Mouse (Mus musculus): Measurements from ENCODE around the gene Plekho1.

Gene Plekho1

GRCm38 (mm10) chr3:96001560-96001959, 5.8 kb upstream of the Plekho1 start:
- no peak for DNase-seq

GRCm38 (mm10) chr3:96000921-96001501, 5.2 kb upstream of the Plekho1 start:
- no peak for DNase-seq

DNA sequence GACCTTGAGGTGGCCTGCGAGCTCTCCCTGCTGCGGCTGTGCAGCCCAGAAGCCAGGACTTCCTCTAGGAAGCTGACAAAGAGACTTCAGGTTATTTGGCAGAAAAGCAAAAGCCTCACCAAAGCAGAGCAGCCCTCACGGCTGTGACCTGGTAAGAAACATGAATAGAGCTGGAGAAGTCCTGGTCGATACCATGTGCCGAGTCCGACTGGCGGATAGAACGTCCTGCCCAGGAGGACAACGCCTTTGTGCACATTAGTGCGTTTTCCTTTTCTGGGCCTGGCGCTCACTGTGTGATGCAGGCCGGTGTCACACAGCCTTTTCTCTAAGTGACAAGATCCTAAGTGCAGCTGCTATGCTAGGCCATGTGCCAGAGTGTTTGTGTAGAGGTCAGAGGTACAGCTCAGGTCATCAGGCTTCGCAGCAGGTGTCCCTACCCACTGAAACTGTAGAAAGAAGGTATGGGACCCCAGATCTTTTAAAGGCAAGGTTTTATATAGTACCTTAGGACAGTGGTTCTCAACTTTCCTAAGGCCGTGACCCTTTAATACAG, 4.4 kb upstream of the Plekho1 start:
- no peak for DNase-seq

DNA sequence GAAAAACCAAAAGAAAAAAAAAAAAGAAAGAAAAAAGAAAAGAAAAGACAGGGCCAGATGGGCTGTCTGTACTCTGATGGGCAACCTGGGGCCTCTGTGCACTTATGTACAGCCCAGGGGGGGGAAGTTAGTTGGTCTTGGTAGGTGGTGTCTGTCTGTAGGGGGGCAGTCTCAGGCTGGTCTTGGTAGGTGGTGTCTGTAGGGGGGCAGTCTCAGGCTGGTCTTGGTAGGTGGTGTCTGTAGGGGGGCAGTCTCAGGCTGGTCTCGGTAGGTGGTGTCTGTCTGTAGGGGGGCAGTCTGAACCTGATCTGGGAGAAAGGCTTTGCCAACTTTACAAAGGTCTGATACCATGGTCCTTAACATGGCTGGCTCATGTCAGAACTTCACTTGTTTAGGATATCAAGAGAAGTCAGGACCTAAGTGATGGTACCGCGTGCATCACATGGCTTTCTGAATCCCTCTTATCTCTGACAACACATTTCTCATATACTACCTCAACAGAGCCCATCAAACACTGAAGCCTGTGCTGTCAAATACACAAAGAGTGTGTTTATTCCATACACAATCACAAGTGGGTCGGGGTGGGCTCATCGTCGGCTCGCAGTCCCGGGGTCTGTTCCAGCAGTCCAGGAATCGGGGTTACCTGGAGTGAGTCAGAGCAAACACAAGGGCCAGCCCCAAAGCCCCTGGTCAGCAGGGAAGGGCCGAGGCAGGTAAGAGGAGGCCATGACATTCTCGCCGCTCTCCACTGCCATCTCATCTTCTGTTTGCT, 3.7 kb upstream of the Plekho1 start:
- no peak for DNase-seq

DNA sequence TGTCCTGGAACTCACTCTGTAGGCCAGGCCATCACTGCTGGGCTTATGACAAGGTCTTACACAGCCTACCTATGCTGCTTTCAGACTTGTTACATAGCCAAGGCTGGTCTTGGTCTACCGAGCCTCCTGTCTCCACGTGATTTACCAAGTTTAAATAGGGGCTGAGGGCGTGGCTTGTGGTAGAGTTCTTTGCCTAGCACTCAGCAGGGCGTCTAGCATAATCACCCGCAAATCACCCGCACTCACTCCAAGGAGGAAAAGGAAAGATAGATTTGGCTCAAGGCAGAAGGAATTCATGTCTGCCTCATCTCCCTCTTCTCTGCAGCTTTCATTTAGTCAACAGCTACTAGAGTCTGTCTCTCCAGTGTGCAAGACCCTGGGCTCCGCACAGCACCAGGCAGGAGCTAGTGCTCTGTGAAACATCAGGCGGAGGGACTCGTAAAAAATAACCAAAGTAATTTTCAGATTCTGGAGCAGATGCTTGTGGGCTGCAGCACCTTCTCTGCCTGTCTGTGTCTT, 1.5 kb upstream of the Plekho1 start:
- DNase-seq = peak; percentile 78 to 83

GRCm38 (mm10) chr3:95996451-95997073, 761 bp upstream of the Plekho1 start:
- peak in 1 of 2 experiments; percentile 20 for DNase-seq

- peak; percentile 53 to 59 for DNase-seq
These were observed 613 bp downstream of the Plekho1 start for GRCm38 (mm10) chr3:95994975-95995801.

GRCm38 (mm10) chr3:95994381-95994846, 1.4 kb downstream of the Plekho1 start:
- DNase-seq = peak; percentile 64 to 68

- DNase-seq = peak; percentile 36 to 43
These were observed 1.9 kb downstream of the Plekho1 start for GRCm38 (mm10) chr3:95993881-95994280.

DNA sequence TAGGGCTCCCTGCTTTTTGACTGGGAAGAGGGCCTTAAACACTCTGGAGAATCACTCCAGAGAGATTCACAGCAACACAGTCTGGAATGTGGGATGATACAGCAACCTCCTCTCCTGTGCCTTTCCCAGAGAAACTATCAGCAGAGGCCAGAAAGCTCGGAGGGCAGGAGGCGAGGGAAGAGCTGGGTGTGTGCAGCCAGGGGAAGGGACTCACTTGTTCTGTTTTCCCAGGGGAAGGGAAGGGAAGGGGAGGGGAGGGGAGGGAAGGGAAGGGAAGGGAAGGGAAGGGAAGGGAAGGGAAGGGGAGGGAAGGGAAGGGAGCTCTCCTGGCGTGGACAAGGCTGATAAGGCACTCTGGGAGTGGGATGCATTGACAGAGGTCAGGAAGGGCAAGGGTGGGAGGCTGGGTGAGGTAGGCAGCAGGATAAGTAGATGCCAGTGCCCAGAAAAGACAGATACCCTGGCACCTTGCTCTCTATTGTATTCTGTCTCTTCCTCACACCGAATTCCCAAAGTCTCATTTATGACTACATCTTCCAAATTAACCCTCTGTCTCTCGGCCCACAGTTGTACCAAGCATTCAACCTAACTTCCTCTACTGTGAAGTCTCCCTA, 2.7 kb downstream of the Plekho1 start:
- no peak for DNase-seq

GRCm38 (mm10) chr3:95990413-95990941, 5.3 kb downstream of the Plekho1 start:
- DNase-seq = peak; percentile 53 to 60

DNA sequence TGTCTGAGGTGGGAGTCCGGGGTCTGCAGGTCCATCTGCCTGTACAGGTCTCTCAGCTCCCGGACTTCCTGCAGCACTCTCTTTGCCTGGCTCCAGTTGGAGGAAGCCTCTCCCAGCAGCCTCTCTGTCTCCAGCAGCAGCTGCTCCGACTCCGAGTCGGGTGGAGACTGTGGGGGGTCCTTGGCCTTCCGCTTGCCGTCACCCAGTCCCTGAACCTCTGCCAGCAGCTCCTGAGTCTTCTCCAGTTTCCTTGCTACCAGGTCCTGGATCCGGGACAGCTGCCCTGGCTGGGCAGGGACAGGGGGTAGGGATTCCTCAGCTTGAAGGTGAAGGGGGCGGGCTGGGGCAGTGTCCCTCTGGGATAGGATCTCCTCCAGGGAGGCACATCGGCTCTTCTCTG, 6.8 kb downstream of the Plekho1 start:
- DNase-seq = no peak

- no peak for DNase-seq
These were observed 7.7 kb downstream of the Plekho1 start for GRCm38 (mm10) chr3:95988138-95988537.

- peak; percentile 79 to 85 for DNase-seq
These were observed 8.3 kb downstream of the Plekho1 start for GRCm38 (mm10) chr3:95987386-95988110.

DNA sequence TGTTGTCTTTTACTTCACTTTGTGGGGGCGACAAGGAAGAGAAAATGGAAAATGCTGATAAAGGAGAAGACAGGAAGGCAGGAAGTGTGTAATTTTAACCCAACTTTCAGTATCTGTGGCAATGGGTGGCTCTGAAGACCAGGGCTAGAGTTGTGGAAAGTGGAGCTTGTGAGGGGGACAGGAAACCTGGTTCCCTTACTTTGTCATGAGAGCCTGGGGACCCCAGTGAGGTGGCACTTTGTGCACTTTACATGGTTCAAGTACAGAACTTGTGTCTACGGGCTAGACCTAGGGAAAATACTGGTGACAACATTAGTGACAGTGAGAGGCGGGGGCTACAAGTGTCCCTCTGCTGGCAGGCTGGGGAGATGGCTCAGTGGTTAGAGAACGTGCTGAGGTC, 8.8 kb downstream of the Plekho1 start:
- peak; percentile 40 to 49 for DNase-seq

GRCm38 (mm10) chr3:95986001-95986622, 9.7 kb downstream of the Plekho1 start:
- DNase-seq = peak; percentile 53 to 57

GRCm38 (mm10) chr3:95985209-95986000, 10.4 kb downstream of the Plekho1 start:
- peak; percentile 33 to 35 for DNase-seq

DNA sequence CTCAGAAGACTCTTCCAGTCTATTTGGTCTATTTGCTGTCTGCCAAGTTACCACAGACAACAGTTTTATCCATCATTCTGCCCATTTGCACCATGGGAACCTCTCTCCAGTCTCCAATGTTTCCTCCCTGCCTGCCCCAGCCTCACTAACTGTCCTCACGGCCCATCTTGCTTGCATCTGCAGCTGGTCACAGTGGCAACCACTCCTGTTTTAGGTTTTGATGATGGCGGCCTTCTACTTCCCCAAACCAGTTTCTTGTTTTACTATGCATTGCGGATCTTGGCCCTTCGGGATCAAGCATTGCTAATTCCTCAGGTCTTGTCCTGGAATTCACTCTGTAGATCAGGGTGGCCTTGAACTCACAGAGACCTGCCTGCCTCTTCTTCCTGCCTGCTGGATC, 13.7 kb downstream of the Plekho1 start:
- DNase-seq = no peak

- DNase-seq = no peak
These were observed 15.4 kb downstream of the Plekho1 start for GRCm38 (mm10) chr3:95980276-95980970.
